Mouse (Mus musculus) stomach, embryonic 14.5 days (tissue): ENCODE data around the gene Fcer1g. TPM values are rescaled to one million over a fixed set of nuclear protein-coding genes. Genes with fewer than 3 reads are reported as not detected.

Experiments used
- ATAC-seq: fragments of 200-750 bp; cut with Nextera tagmentation; 2 replicates; pipeline ENCODE4 v1.8.0; 2017; ENCODE audit warnings: low read depth, moderate TSS enrichment; ENCODE audit not compliant: insufficient number of reproducible peaks, insufficient read depth, low FRiP score
- H3K27ac ChIP-seq: fragments of 300-500 bp; sonication (generic); 2 replicates; pipeline ENCODE4 v1.5.1; 2014; ENCODE audit warnings: mild to moderate bottlenecking, low read length, moderate library complexity, mixed read lengths
- H3K27me3 ChIP-seq: fragments of 300-500 bp; sonication (generic); 2 replicates; pipeline ENCODE4 v1.6.1; 2014; ENCODE audit warnings: low read length, control low read depth, mixed read lengths; ENCODE audit not compliant: control insufficient read depth, insufficient read depth
- H3K36me3 ChIP-seq: fragments of 300-500 bp; sonication (generic); 2 replicates; pipeline ENCODE4 v1.6.1; 2014; ENCODE audit warnings: mild to moderate bottlenecking, control low read depth, low read length, moderate library complexity, mixed read lengths; ENCODE audit not compliant: control insufficient read depth, insufficient read depth
- H3K4me1 ChIP-seq: fragments of 300-500 bp; sonication (generic); 2 replicates; pipeline ENCODE4 v1.6.1; 2014; ENCODE audit warnings: low read length, control low read depth, mixed read lengths; ENCODE audit not compliant: control insufficient read depth, insufficient read depth
- H3K4me2 ChIP-seq: fragments of 300-500 bp; sonication (generic); replicated peaks from 2 replicates; pipeline ENCODE4 v1.6.1; 2014; ENCODE audit warnings: low read depth, low read length, control low read depth
- H3K4me3 ChIP-seq: fragments of 300-500 bp; sonication (generic); 2 replicates; pipeline ENCODE4 v1.5.1; 2014; ENCODE audit warnings: low read depth, low read length, control low read depth
- H3K9ac ChIP-seq: fragments of 300-500 bp; sonication (generic); replicated peaks from 2 replicates; pipeline ENCODE4 v1.6.1; 2014; ENCODE audit warnings: low read depth, mild to moderate bottlenecking, control low read depth, low read length, moderate library complexity, mixed read lengths
- H3K9me3 ChIP-seq: fragments of 300-500 bp; sonication (generic); 2 replicates; pipeline ENCODE4 v1.6.1; 2016; ENCODE audit warnings: low read depth, low read length, control low read depth; ENCODE audit not compliant: control insufficient read depth
- WGBS: fragments of 180-500 bp; shearing (Covaris S2); extraction: QIAGEN DNeasy Blood & Tissue Kit; methylation state at CpG from one replicate; pipeline ENCODE4 v1.1.7; 2014; 5-methylcytosine and 5-hydroxymethylcytosine counted together
- polyA plus RNA-seq: library from polyadenylated mRNA; unstranded; fragments of >200 nt; fragmentation: Nextera tagmentation; extraction: Ambion mirVana; gene quantifications from 2 replicates; pipeline ENCODE4 v1.2.1, GENCODE M21; 2014

Gene Fcer1g
- polyA plus RNA-seq, 1 experiment from 2014 or later = 52.5 TPM

GRCm38 (mm10) chr1:171260316-171260715 is 26.2 kb upstream of the Fcer1g start:
- Histone ChIP-seq H3K36me3 (no peaks in the 10 kb centered on the region), H3K27me3 (no peaks in the 10 kb centered on the region), H3K9ac (no peak overlapping the region), H3K27ac (no peak overlapping the region), H3K9me3 (no peaks in the 10 kb centered on the region), H3K4me2 (no peak overlapping the region), H3K4me3 (no peak overlapping the region), H3K4me1 (peaks cover 8% of the 10 kb centered on the region)
- 50% methylated on average over 3 of the region's 3 CpGs for WGBS
- no peak for ATAC-seq

GRCm38 (mm10) chr1:171258921-171259320 is 24.8 kb upstream of the Fcer1g start:
- no peaks in the 10 kb centered on the region for H3K27me3 ChIP-seq
- no peak overlapping the region for H3K4me3 ChIP-seq
- no peak overlapping the region for H3K9ac ChIP-seq
- peaks cover 8% of the 10 kb centered on the region for H3K4me1 ChIP-seq
- no peak for ATAC-seq
- H3K9me3 ChIP-seq = no peaks in the 10 kb centered on the region
- no peak overlapping the region for H3K27ac ChIP-seq
- H3K4me2 ChIP-seq = no peak overlapping the region
- 78% methylated on average over 17 of the region's 17 CpGs for WGBS
- H3K36me3 ChIP-seq = no peaks in the 10 kb centered on the region

- no peak for ATAC-seq
- H3K9ac ChIP-seq = no peak overlapping the region
- H3K9me3 ChIP-seq = no peaks in the 10 kb centered on the region
- H3K27ac ChIP-seq = no peak overlapping the region
- H3K4me3 ChIP-seq = no peak overlapping the region
- peaks cover 8% of the 10 kb centered on the region for H3K4me1 ChIP-seq
- 90% methylated on average over 9 of the region's 9 CpGs for WGBS
- H3K36me3 ChIP-seq = no peaks in the 10 kb centered on the region
- no peak overlapping the region for H3K4me2 ChIP-seq
- H3K27me3 ChIP-seq = no peaks in the 10 kb centered on the region
Observed at GRCm38 (mm10) chr1:171257781-171258180, 23.6 kb upstream of the Fcer1g start.

- no peak overlapping the region for H3K27ac ChIP-seq
- H3K4me2 ChIP-seq = no peak overlapping the region
- no peak overlapping the region for H3K9ac ChIP-seq
- no peaks in the 10 kb centered on the region for H3K27me3 ChIP-seq
- no peaks in the 10 kb centered on the region for H3K9me3 ChIP-seq
- H3K4me1 ChIP-seq = peaks cover 9% of the 10 kb centered on the region
- no peak for ATAC-seq
- 63% methylated on average over 15 of the region's 15 CpGs for WGBS
- no peaks in the 10 kb centered on the region for H3K36me3 ChIP-seq
- no peak overlapping the region for H3K4me3 ChIP-seq
Observed at GRCm38 (mm10) chr1:171256937-171257548, 22.9 kb upstream of the Fcer1g start.

- ATAC-seq = no peak
- H3K27ac ChIP-seq = no peak overlapping the region
- no peaks in the 10 kb centered on the region for H3K27me3 ChIP-seq
- peaks cover 15% of the 10 kb centered on the region for H3K4me1 ChIP-seq
- no peak overlapping the region for H3K4me2 ChIP-seq
- H3K4me3 ChIP-seq = no peak overlapping the region
- H3K9ac ChIP-seq = no peak overlapping the region
- H3K9me3 ChIP-seq = no peaks in the 10 kb centered on the region
- H3K36me3 ChIP-seq = no peaks in the 10 kb centered on the region
- 90% methylated on average over 24 of the region's 24 CpGs for WGBS
Observed at GRCm38 (mm10) chr1:171256095-171256818, 22.1 kb upstream of the Fcer1g start.

- Histone ChIP-seq H3K27ac (peak overlapping the region; percentile 84), H3K9ac (0 out of 2 replicates have a peak overlapping the region, but pooled peaks have one; percentile 28), H3K36me3 (no peaks in the 10 kb centered on the region), H3K4me1 (peaks cover 47% of the 10 kb centered on the region), H3K9me3 (no peaks in the 10 kb centered on the region), H3K27me3 (no peaks in the 10 kb centered on the region), H3K4me3 (peak overlapping the region; percentile 31; the same call in 1 of the 2 replicates), H3K4me2 (peak overlapping the region; percentile 57)
- ATAC-seq = no peak
- WGBS = 59% methylated on average over 17 of the region's 17 CpGs
Observed at GRCm38 (mm10) chr1:171252415-171252814, 18.2 kb upstream of the Fcer1g start.

GRCm38 (mm10) chr1:171251594-171252324 is 17.6 kb upstream of the Fcer1g start:
- Histone ChIP-seq H3K27me3 (no peaks in the 10 kb centered on the region), H3K4me2 (peak overlapping the region; percentile 57), H3K4me1 (peaks cover 47% of the 10 kb centered on the region), H3K27ac (peak overlapping the region; percentile 84), H3K9ac (0 out of 2 replicates have a peak overlapping the region, but pooled peaks have one; percentile 28), H3K4me3 (peak overlapping the region; percentile 31), H3K36me3 (no peaks in the 10 kb centered on the region), H3K9me3 (no peaks in the 10 kb centered on the region)
- 9% methylated on average over 13 of the region's 13 CpGs for WGBS
- ATAC-seq = peak; percentile 25; the same call in 1 of the 2 replicates
